Mouse (Mus musculus): ENCODE measurements around the gene Gm26741. TPM values are rescaled to one million over a fixed set of nuclear protein-coding genes. Genes with fewer than 3 reads are reported as not detected.
"Not testable (repeated sequence)": the region's sequence is repeated elsewhere in the genome, so short reads cannot be mapped to it uniquely, and the experiment has no call there.

Gene Gm26741
- not detected in 2 replicates for polyA plus RNA-seq (2015; fragmentation: Nextera tagmentation; extraction: Ambion mirVana)

- Histone ChIP-seq H3K4me1 (replicated peaks) (no peaks in the 10 kb centered on the region), H3K9me3 (no peaks in the 10 kb centered on the region), H3K4me2 (no peak within 1 kb of the TSS), H3K27ac (no peak within 1 kb of the TSS), H3K4me3 (no peak within 1 kb of the TSS), H3K9ac (no peak within 1 kb of the TSS), H3K36me3 (peaks cover 11% of the 10 kb centered on the region), H3K27me3 (no peaks in the 10 kb centered on the region)
- ATAC-seq (ENCODE audit: low FRiP score): no peak
- WGBS: 91% methylated on average over 2 of the region's 2 CpGs
Observed at GRCm38 (mm10) chr10:52358467-52358866, at the start of gene Gm26741. Gene Gm26741 (plus strand): TSS chr10:52358767.

GRCm38 (mm10) chr10:52309196-52309595, 49.4 kb upstream of the Gm26741 start:
- H3K9me3 ChIP-seq: no peaks in the 10 kb centered on the region
- no peak overlapping the region for H3K27ac ChIP-seq
- no peak overlapping the region for H3K9ac ChIP-seq
- no peak overlapping the region for H3K4me2 ChIP-seq
- no peak for ATAC-seq (ENCODE audit: low FRiP score)
- H3K4me3 ChIP-seq: no peak overlapping the region
- 77% methylated on average over 8 of the region's 8 CpGs for WGBS
- H3K27me3 ChIP-seq: no peaks in the 10 kb centered on the region
- H3K4me1 ChIP-seq (replicated peaks): no peaks in the 10 kb centered on the region
- peaks cover 22% of the 10 kb centered on the region for H3K36me3 ChIP-seq

DNA sequence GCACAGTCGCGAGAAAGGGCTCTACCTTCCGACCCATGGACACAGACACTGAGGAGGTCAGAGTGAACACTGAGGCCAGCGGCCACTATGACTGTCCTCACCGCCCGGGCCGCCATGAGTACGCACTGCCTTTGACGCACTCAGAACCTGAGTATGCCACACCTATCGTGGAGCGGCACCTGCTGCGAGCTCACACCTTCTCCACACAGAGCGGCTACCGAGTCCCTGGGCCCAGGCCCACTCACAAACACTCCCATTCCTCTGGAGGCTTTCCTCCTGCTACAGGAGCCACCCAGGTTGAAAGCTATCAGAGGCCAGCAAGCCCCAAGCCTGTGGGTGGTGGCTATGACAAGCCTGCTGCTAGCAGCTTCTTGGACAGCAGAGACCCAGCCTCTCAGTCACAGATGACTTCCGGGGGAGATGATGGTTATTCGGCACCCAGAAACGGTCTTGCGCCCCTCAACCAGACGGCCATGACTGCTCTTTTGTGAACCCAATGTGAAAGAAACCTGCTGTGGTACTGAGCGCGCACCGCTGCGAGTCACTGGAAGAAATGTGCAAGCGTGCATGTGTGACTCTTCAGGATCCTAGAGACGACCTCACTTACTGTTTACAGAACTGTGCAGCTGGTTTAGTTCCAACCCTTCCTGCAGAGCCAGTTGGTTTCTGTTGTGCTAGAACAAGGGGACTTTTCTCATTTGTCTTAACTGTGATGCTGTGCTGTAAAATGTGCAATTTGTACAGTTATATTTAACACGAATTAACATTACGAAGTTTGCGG, 38.9 kb upstream of the Gm26741 start:
- no peak for ATAC-seq (ENCODE audit: low FRiP score)
- no peak overlapping the region for H3K4me3 ChIP-seq
- WGBS: 92% methylated on average over 28 of the region's 28 CpGs
- no peaks in the 10 kb centered on the region for H3K27me3 ChIP-seq
- H3K9me3 ChIP-seq: no peaks in the 10 kb centered on the region
- peaks cover 19% of the 10 kb centered on the region for H3K36me3 ChIP-seq
- H3K27ac ChIP-seq: no peak overlapping the region
- no peak overlapping the region for H3K4me2 ChIP-seq
- no peaks in the 10 kb centered on the region for H3K4me1 ChIP-seq (replicated peaks)
- no peak overlapping the region for H3K9ac ChIP-seq

DNA sequence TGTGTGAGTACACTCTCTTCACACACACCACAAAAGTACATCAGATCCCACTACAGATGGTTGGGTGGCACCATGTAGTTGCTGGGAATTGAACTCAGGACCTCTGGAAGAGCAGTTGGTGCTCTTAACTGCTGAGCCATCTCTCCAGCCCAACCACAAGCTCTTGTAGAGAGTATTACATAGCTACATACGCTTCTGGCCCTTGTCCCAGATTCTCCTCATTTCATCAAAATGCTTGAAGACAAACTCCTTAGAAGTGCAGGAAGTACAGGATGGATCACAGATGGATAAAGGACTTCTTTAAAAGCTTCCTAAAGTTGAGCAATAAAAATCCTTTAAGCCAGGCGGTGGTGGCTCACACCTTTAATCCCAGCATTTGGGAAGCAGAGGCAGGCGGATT, 36.6 kb upstream of the Gm26741 start:
- H3K4me2 ChIP-seq: no peak overlapping the region
- no peak for ATAC-seq (ENCODE audit: low FRiP score)
- H3K27me3 ChIP-seq: no peaks in the 10 kb centered on the region
- WGBS: 96% methylated on average over 3 of the region's 3 CpGs
- no peak overlapping the region for H3K9ac ChIP-seq
- H3K9me3 ChIP-seq: no peaks in the 10 kb centered on the region
- peaks cover 14% of the 10 kb centered on the region for H3K36me3 ChIP-seq
- no peaks in the 10 kb centered on the region for H3K4me1 ChIP-seq (replicated peaks)
- no peak overlapping the region for H3K4me3 ChIP-seq
- H3K27ac ChIP-seq: no peak overlapping the region

DNA sequence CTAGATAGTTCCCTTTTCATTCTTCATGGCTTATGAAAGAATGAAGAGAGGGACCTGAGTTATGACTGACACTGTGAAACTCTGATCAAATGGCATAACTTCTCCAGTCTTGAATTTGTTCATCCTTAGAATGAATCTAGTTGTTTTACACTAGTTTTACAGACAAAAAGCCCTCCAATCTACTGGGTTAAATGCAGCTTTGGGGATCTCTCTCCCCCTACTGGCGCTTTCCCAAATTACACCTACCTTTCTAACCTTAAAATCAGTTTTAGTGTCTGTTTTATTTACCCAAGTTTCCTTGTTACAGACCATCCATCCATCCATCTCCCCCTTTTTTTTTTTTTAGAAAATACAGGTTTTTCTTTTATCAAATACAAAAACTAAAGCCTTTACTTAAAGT, 27.6 kb upstream of the Gm26741 start:
- ATAC-seq (ENCODE audit: low FRiP score): no peak
- Histone ChIP-seq H3K9me3 (no peaks in the 10 kb centered on the region), H3K27ac (no peak overlapping the region), H3K27me3 (no peaks in the 10 kb centered on the region), H3K4me1 (replicated peaks) (no peaks in the 10 kb centered on the region), H3K9ac (no peak overlapping the region), H3K4me3 (no peak overlapping the region), H3K4me2 (no peak overlapping the region), H3K36me3 (peaks cover 18% of the 10 kb centered on the region)
- 6% methylated on average over 1 of the region's 1 CpGs for WGBS

- WGBS: 96% methylated on average over 4 of the region's 4 CpGs
- not testable (repeated sequence) for H3K4me2 ChIP-seq; H3K27ac ChIP-seq; H3K4me3 ChIP-seq; H3K27me3 ChIP-seq; H3K9me3 ChIP-seq; H3K9ac ChIP-seq; H3K4me1 ChIP-seq (replicated peaks); ATAC-seq (ENCODE audit: low FRiP score)
- H3K36me3 ChIP-seq: peaks cover 76% of the 10 kb centered on the region
Observed at GRCm38 (mm10) chr10:52343324-52343723, 15.2 kb upstream of the Gm26741 start.

DNA sequence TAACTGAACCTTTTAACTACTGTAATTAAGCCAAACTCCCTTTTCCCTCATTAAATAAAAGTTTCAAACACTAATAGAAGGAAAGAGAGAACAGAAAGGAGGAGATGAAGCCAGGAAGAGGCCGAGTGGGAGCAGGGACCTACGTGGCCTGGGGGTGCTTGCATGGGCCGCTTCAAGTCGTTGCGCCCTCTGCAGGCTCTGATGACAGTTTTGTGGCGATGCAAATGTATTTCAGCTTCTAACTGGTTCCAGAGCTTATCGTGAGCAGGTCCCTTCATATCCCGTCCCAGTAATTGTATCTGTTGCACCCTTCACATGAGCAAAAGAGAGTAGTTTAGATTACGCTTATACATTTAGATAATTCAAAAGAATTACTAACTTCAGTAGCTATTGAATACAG, 5.4 kb upstream of the Gm26741 start:
- WGBS: 76% methylated on average over 9 of the region's 9 CpGs
- H3K36me3 ChIP-seq: peaks cover 44% of the 10 kb centered on the region
- no peak overlapping the region for H3K4me3 ChIP-seq

GRCm38 (mm10) chr10:52360241-52360735, 1.7 kb downstream of the Gm26741 start:
- no peak overlapping the region for H3K4me3 ChIP-seq
- WGBS: 98% methylated on average over 4 of the region's 4 CpGs

More for the DNA sequence above, 5.4 kb upstream of the Gm26741 start:
- Histone ChIP-seq H3K9me3 (no peaks in the 10 kb centered on the region), H3K9ac (no peak overlapping the region), H3K4me1 (replicated peaks) (no peaks in the 10 kb centered on the region), H3K4me2 (no peak overlapping the region), H3K27me3 (no peaks in the 10 kb centered on the region), H3K27ac (no peak overlapping the region)
- ATAC-seq (ENCODE audit: low FRiP score): no peak

DNA sequence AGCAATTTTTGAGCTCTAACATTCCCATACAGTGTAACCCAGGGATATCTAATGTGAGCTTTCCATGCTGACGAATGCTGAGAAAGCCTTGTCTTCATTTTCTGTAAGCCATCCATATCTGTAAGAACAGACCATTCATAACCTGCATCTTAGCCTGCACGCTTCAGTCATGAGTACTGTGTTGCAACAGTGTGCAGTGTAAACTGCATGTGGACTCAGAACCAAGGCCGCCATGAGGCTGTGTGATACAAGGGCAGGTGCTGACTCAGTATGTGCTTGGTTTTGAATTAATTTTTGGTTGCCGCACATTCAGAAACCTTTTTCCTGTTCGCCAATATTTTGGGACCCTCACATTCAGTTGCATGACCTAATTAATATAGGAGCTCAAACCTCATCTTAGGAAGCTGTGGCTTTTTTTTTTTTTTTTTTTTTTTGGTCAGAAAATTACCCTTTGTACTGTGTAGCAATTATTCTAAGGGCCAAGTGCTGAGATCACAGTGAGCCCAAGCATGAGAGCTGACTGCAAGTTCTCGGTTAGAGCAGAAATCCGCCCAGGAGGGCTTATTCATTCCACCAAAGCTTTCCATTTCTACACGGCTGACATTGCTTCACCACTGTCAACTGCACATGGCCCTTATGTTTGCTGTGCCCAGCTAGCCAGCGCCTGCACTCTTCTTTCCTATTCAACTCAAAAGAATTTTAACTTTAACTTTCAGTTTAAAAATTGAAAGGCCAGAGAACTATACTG, 2.5 kb downstream of the Gm26741 start:
- Histone ChIP-seq H3K36me3 (no peaks in the 10 kb centered on the region; the same call in 1 of the 2 replicates), H3K9ac (no peak overlapping the region), H3K27ac (no peak overlapping the region), H3K9me3 (no peaks in the 10 kb centered on the region), H3K4me1 (replicated peaks) (no peaks in the 10 kb centered on the region), H3K27me3 (no peaks in the 10 kb centered on the region), H3K4me3 (no peak overlapping the region), H3K4me2 (no peak overlapping the region)
- WGBS: 91% methylated on average over 9 of the region's 9 CpGs
- no peak for ATAC-seq (ENCODE audit: low FRiP score)

More at GRCm38 (mm10) chr10:52360241-52360735, 1.7 kb downstream of the Gm26741 start:
- Histone ChIP-seq H3K27me3 (no peaks in the 10 kb centered on the region), H3K36me3 (peaks cover 2% of the 10 kb centered on the region), H3K4me2 (no peak overlapping the region), H3K27ac (no peak overlapping the region), H3K9me3 (no peaks in the 10 kb centered on the region), H3K4me1 (replicated peaks) (no peaks in the 10 kb centered on the region), H3K9ac (no peak overlapping the region)
- no peak for ATAC-seq (ENCODE audit: low FRiP score)

DNA sequence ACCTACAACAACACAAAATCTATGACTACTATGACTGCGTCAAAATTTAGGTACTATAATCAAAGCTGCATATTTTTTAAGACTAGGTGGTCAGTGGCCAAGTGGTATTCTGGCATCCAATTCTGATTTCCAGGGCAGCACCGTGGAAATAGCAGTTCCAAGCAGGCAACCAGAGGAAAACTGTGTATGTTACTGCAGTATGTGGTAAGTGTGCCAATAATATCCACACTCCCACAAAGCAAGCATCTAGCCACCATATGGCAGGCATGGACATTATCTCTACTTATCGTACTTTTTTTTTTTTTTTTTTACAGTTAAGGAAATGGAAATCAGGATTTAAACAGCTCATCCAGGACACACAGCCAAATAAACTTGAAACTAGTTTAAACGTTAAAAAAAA, 9.8 kb downstream of the Gm26741 start:
- Histone ChIP-seq H3K4me3 (no peak overlapping the region), H3K9ac (no peak overlapping the region), H3K4me1 (replicated peaks) (no peaks in the 10 kb centered on the region), H3K4me2 (no peak overlapping the region), H3K27ac (no peak overlapping the region), H3K9me3 (no peaks in the 10 kb centered on the region), H3K36me3 (no peaks in the 10 kb centered on the region), H3K27me3 (no peaks in the 10 kb centered on the region)
- WGBS: 95% methylated on average over 4 of the region's 4 CpGs
- ATAC-seq (ENCODE audit: low FRiP score): no peak

- H3K4me1 ChIP-seq (replicated peaks): peaks cover 13% of the 10 kb centered on the region
- H3K4me2 ChIP-seq: no peak overlapping the region
- no peak overlapping the region for H3K4me3 ChIP-seq
- H3K27ac ChIP-seq: no peak overlapping the region
- no peak for ATAC-seq (ENCODE audit: low FRiP score)
- H3K27me3 ChIP-seq: no peaks in the 10 kb centered on the region
- no peak overlapping the region for H3K9ac ChIP-seq
- no peaks in the 10 kb centered on the region for H3K9me3 ChIP-seq
- H3K36me3 ChIP-seq: no peaks in the 10 kb centered on the region
- WGBS: 80% methylated on average over 4 of the region's 4 CpGs
Observed at GRCm38 (mm10) chr10:52373834-52374233, 15.3 kb downstream of the Gm26741 start.

- H3K4me1 ChIP-seq (replicated peaks): peaks cover 21% of the 10 kb centered on the region
- H3K36me3 ChIP-seq: no peaks in the 10 kb centered on the region
- ATAC-seq (ENCODE audit: low FRiP score): no peak
- H3K9me3 ChIP-seq: no peaks in the 10 kb centered on the region
- H3K27me3 ChIP-seq: no peaks in the 10 kb centered on the region
- H3K9ac ChIP-seq: no peak overlapping the region
- H3K27ac ChIP-seq: no peak overlapping the region
- no peak overlapping the region for H3K4me2 ChIP-seq
- H3K4me3 ChIP-seq: no peak overlapping the region
Observed at GRCm38 (mm10) chr10:52374651-52375050, 16.1 kb downstream of the Gm26741 start.

All from hindbrain, embryonic 13.5 days (tissue).